24 mouse cellular contexts compared by ENCODE assay signal in the genomic region with DNA sequence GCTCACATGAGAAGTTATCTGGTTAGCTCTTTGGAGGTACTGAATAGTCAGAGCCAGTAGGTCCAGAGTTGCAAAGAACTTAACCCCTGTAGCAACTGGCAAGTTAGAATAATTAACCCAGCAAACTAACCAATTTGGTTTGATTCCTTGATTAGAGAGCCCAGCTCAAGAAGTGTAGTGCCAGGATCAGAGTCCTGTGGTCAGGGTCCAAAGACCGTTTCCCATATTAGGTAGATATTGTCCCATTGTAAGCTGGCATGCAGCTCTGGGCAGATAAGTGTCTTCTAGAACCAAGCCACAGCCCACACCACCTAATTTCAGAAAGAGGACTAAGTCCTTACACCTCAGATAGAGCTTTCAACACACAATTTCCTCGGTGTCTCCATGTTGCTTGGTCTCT.
A peak's percentile ranks its signal among the peaks of the same experiment; 100 is the strongest.
DNase-seq lines count a peak whose midpoint lies in the region; ATAC-seq and TF ChIP-seq lines count a peak whose summit lies in the region.
"Had no signal": no experiment of that assay in that cellular context is flagged by ENCODE, and none has a peak within 500 bp of the region (broad histone marks: within the 10 kb centered on the region; RNA-seq: fewer than 3 reads in every experiment).

No protein-coding gene starts in this region.

- no peak for ATAC-seq in kidney, embryonic 15.5 days (replicated peaks; ENCODE audit: low FRiP score)
- no peak for ATAC-seq in kidney, embryonic 16.5 days (ENCODE audit: low FRiP score, low TSS enrichment)
- ATAC-seq in liver, postnatal 0 days = no peak
- ATAC-seq: forebrain, embryonic 14.5 days had no signal

- TF ChIP-seq CTCF in kidney, adult 2 months (conservative IDR thresholded peaks at IDR 0.05; ENCODE audit: insufficient read depth, insufficient read length, low read depth, low read length) = no peak
- no peak for TF ChIP-seq CTCF in liver, adult 2 months (IDR thresholded peaks at IDR 0.05; ENCODE audit: low read depth, low read length)
- TF ChIP-seq CTCF in liver, postnatal 0 days (IDR thresholded peaks at IDR 0.05; ENCODE audit: low read depth) = no peak

- no peak overlapping the region for H3K9ac ChIP-seq in kidney, embryonic 15.5 days
- no peak overlapping the region for H3K9ac ChIP-seq in kidney, embryonic 16.5 days (replicated peaks; ENCODE audit: low read length)
- H3K9ac ChIP-seq in liver, adult 2 months (ENCODE audit: low read depth, low read length) = no peak overlapping the region
- no peak overlapping the region for H3K9ac ChIP-seq in liver, postnatal 0 days (replicated peaks)
- H3K9ac ChIP-seq: embryonic facial prominence, embryonic 13.5 days; embryonic facial prominence, embryonic 15.5 days; forebrain, embryonic 12.5 days had no signal

- H3K4me1 ChIP-seq in kidney, embryonic 15.5 days = no peaks in the 10 kb centered on the region
- peaks cover 8% of the 10 kb centered on the region for H3K4me1 ChIP-seq in kidney, adult 2 months (ENCODE audit: control insufficient read depth, insufficient read depth, low read length)
- no peaks in the 10 kb centered on the region for H3K4me1 ChIP-seq in kidney, embryonic 16.5 days (ENCODE audit: insufficient read depth, low read length)
- no peaks in the 10 kb centered on the region for H3K4me1 ChIP-seq in liver, adult 2 months (ENCODE audit: control insufficient read depth, insufficient read depth, low read length)
- no peaks in the 10 kb centered on the region for H3K4me1 ChIP-seq in liver, postnatal 0 days (ENCODE audit: insufficient read depth)
- H3K4me1 ChIP-seq: embryonic facial prominence, embryonic 15.5 days had no signal

- no peak for TF ChIP-seq POLR2A in kidney, adult 2 months (IDR thresholded peaks at IDR 0.05; ENCODE audit: low read depth, low read length)
- no peak for TF ChIP-seq POLR2A in liver, adult 2 months (IDR thresholded peaks at IDR 0.05; ENCODE audit: extremely low read depth, insufficient read depth, low read length)

- DNase-seq in kidney, adult 11 months = peak; percentile 35
- DNase-seq in kidney, adult 2 months = peak; percentile 78
- no peak for DNase-seq in kidney, postnatal 10 days
- peak; percentile 79 for DNase-seq in kidney, adult 9 months
- DNase-seq in liver, adult 2 months (ENCODE audit: extremely low read depth, low read depth, low spot score) = peak; percentile 54
- no peak for DNase-seq in liver, postnatal 0 days
- DNase-seq: adrenal gland, adult 2 months; adrenal gland, postnatal 10 days; adrenal gland, postnatal 25 days; cerebellum, adult 11 months; cerebellum, adult 18-20 months; cerebellum, adult 8-10 months; cerebellum, adult 9-11 months; cerebellum, postnatal 14 days; cerebellum, postnatal 36 days; embryo, embryonic 11 days had no signal

- TF ChIP-seq EP300 in liver, postnatal 0 days (IDR thresholded peaks at IDR 0.05; ENCODE audit: low read depth) = no peak

- no peaks in the 10 kb centered on the region for H3K79me2 ChIP-seq in liver, adult 2 months (ENCODE audit: control insufficient read depth, insufficient read depth, low read length)

- H3K4me3 ChIP-seq in kidney, embryonic 15.5 days (replicated peaks) = no peak overlapping the region
- H3K4me3 ChIP-seq in kidney, adult 2 months (ENCODE audit: insufficient read depth, low read depth, low read length) = no peak overlapping the region
- no peak overlapping the region for H3K4me3 ChIP-seq in kidney, embryonic 16.5 days (ENCODE audit: low read length)
- no peak overlapping the region for H3K4me3 ChIP-seq in liver, adult 2 months (ENCODE audit: insufficient read depth, low read depth, low read length)
- no peak overlapping the region for H3K4me3 ChIP-seq in liver, postnatal 0 days (ENCODE audit: low read depth, low read length)
- H3K4me3 ChIP-seq: embryonic facial prominence, embryonic 13.5 days; embryonic facial prominence, embryonic 15.5 days; erythroblast, embryonic 14.5 days; forebrain, embryonic 10.5 days; forebrain, embryonic 12.5 days had no signal

- WGBS in kidney, embryonic 15.5 days = 92% methylated on average over 2 of the region's 2 CpGs
- WGBS in kidney, adult 2 months = 79% methylated on average over 2 of the region's 2 CpGs
- WGBS in kidney, embryonic 16.5 days = 90% methylated on average over 2 of the region's 2 CpGs
- WGBS in liver, adult 2 months = 87% methylated on average over 2 of the region's 2 CpGs
- WGBS in liver, postnatal 0 days (ENCODE audit: insufficient replicate concordance) = 76% methylated on average over 2 of the region's 2 CpGs

- no peak overlapping the region for H3K4me2 ChIP-seq in kidney, embryonic 15.5 days
- H3K4me2 ChIP-seq in kidney, embryonic 16.5 days (replicated peaks; ENCODE audit: low read depth, low read length) = no peak overlapping the region
- H3K4me2 ChIP-seq in liver, postnatal 0 days (ENCODE audit: low read depth, low read length) = no peak overlapping the region
- H3K4me2 ChIP-seq: embryonic facial prominence, embryonic 13.5 days; embryonic facial prominence, embryonic 15.5 days; forebrain, embryonic 12.5 days had no signal

- H3K27me3 ChIP-seq in kidney, embryonic 15.5 days = no peaks in the 10 kb centered on the region
- no peaks in the 10 kb centered on the region for H3K27me3 ChIP-seq in kidney, adult 2 months (replicated peaks; ENCODE audit: control insufficient read depth, insufficient read depth, low read length)
- no peaks in the 10 kb centered on the region for H3K27me3 ChIP-seq in kidney, embryonic 16.5 days (ENCODE audit: insufficient read depth, low read length)
- no peaks in the 10 kb centered on the region for H3K27me3 ChIP-seq in liver, adult 2 months (ENCODE audit: control insufficient read depth, insufficient read depth, low read length)
- no peaks in the 10 kb centered on the region for H3K27me3 ChIP-seq in liver, postnatal 0 days (ENCODE audit: insufficient read depth, low read length)
- H3K27me3 ChIP-seq: embryonic facial prominence, embryonic 13.5 days; embryonic facial prominence, embryonic 15.5 days had no signal

- no peak overlapping the region for H3K27ac ChIP-seq in kidney, embryonic 15.5 days
- H3K27ac ChIP-seq in kidney, adult 2 months (ENCODE audit: insufficient read depth, low read depth, low read length) = 0 out of 2 replicates have a peak overlapping the region, but pooled peaks have one; percentile 56
- no peak overlapping the region for H3K27ac ChIP-seq in kidney, embryonic 16.5 days (ENCODE audit: low read length)
- no peak overlapping the region for H3K27ac ChIP-seq in liver, adult 2 months (replicated peaks; ENCODE audit: insufficient read depth, low read depth, low read length)
- no peak overlapping the region for H3K27ac ChIP-seq in liver, postnatal 0 days (ENCODE audit: low read depth)
- H3K27ac ChIP-seq: embryonic facial prominence, embryonic 13.5 days; embryonic facial prominence, embryonic 15.5 days; forebrain, embryonic 10.5 days; forebrain, embryonic 12.5 days had no signal

- no peaks in the 10 kb centered on the region for H3K9me3 ChIP-seq in kidney, embryonic 15.5 days (replicated peaks)
- H3K9me3 ChIP-seq in kidney, embryonic 16.5 days (ENCODE audit: low read length) = no peaks in the 10 kb centered on the region
- no peaks in the 10 kb centered on the region for H3K9me3 ChIP-seq in liver, postnatal 0 days (ENCODE audit: low read length)
- H3K9me3 ChIP-seq: embryonic facial prominence, embryonic 13.5 days; embryonic facial prominence, embryonic 15.5 days; forebrain, embryonic 10.5 days; forebrain, embryonic 12.5 days had no signal

- H3K36me3 ChIP-seq in kidney, embryonic 15.5 days = no peaks in the 10 kb centered on the region
- H3K36me3 ChIP-seq in kidney, adult 2 months (ENCODE audit: control insufficient read depth, insufficient read depth, low read length) = no peaks in the 10 kb centered on the region
- no peaks in the 10 kb centered on the region for H3K36me3 ChIP-seq in kidney, embryonic 16.5 days (ENCODE audit: insufficient read depth, low read length)
- no peaks in the 10 kb centered on the region for H3K36me3 ChIP-seq in liver, adult 2 months (ENCODE audit: control insufficient read depth, insufficient read depth, low read length)
- H3K36me3 ChIP-seq in liver, postnatal 0 days (replicated peaks; ENCODE audit: insufficient read depth, low read length) = no peaks in the 10 kb centered on the region
- H3K36me3 ChIP-seq: embryonic facial prominence, embryonic 13.5 days; embryonic facial prominence, embryonic 15.5 days; forebrain, embryonic 10.5 days; forebrain, embryonic 12.5 days had no signal

Comparison
In these comparisons a context has a peak if more than half of its experiments do, and no peak if none do; other contexts are left out.
1. DNase-seq: peak in kidney, adult 11 months (single experiment), kidney, adult 2 months (single experiment), kidney, adult 9 months (single experiment) and liver, adult 2 months (single experiment); none in kidney, postnatal 10 days (single experiment) and liver, postnatal 0 days (single experiment).